Mouse (Mus musculus) left cerebral cortex, adult 18-20 months (tissue): ENCODE measurements around the gene Sema4c. TPM values are rescaled to one million over a fixed set of nuclear protein-coding genes. Genes with fewer than 3 reads are reported as not detected.
"Not testable (repeated sequence)": the region's sequence is repeated elsewhere in the genome, so short reads cannot be mapped to it uniquely, and the experiment has no call there.

Experiments
- DNase-seq, 2 experiments: peaks; one replicate each; pipeline ENCODE4 v3.0.0; 2021 to 2022; ENCODE audit warnings: low spot score in 2 of 2, mixed read lengths in 1 of 2
- total RNA-seq, 2 experiments: library from RNA; stranded (reverse); gene quantifications; 2 replicates each; pipeline ENCODE4 v1.2.3; 2021

Sema4c gene
- total RNA-seq, 2 experiments from 2014 or later = 20.5 to 21.0 TPM

GRCm38 (mm10) chr1:36536783-36537182 lies 21.4 kb downstream of the Sema4c start, which contains the start of gene Ankrd23:
TSS of gene Ankrd23 (minus strand) at chr1:36536883.
- DNase-seq = not testable (repeated sequence)

- no peak for DNase-seq
These were observed 21.8 kb downstream of the Sema4c start for GRCm38 (mm10) chr1:36536397-36536728.

- DNase-seq = no peak
These were observed 22.4 kb downstream of the Sema4c start for GRCm38 (mm10) chr1:36535477-36536396.

- no peak for DNase-seq
These were observed 23.5 kb downstream of the Sema4c start for GRCm38 (mm10) chr1:36534595-36535058.

GRCm38 (mm10) chr1:36533546-36533945 lies 24.6 kb downstream of the Sema4c start:
- no peak for DNase-seq

- DNase-seq = no peak
These were observed 26.7 kb downstream of the Sema4c start for GRCm38 (mm10) chr1:36531461-36531860.

- DNase-seq = no peak
These were observed 27.2 kb downstream of the Sema4c start for GRCm38 (mm10) chr1:36530962-36531361.

- no peak for DNase-seq
These were observed 27.7 kb downstream of the Sema4c start for GRCm38 (mm10) chr1:36530485-36530884.

GRCm38 (mm10) chr1:36529875-36530274 lies 28.3 kb downstream of the Sema4c start:
- no peak for DNase-seq

- no peak for DNase-seq
These were observed 28.9 kb downstream of the Sema4c start for GRCm38 (mm10) chr1:36529274-36529673.

GRCm38 (mm10) chr1:36528351-36528750 lies 29.8 kb downstream of the Sema4c start:
- DNase-seq = no peak

GRCm38 (mm10) chr1:36526903-36527302 lies 31.2 kb downstream of the Sema4c start:
- no peak for DNase-seq

- no peak for DNase-seq
These were observed 32.4 kb downstream of the Sema4c start for GRCm38 (mm10) chr1:36525774-36526173.

GRCm38 (mm10) chr1:36524058-36524457 lies 34.1 kb downstream of the Sema4c start:
- no peak for DNase-seq

- DNase-seq = no peak
These were observed 34.7 kb downstream of the Sema4c start for GRCm38 (mm10) chr1:36523332-36524013.

- no peak for DNase-seq
These were observed 35.9 kb downstream of the Sema4c start for GRCm38 (mm10) chr1:36522210-36522609.

- DNase-seq = no peak
These were observed 38.5 kb downstream of the Sema4c start for GRCm38 (mm10) chr1:36519626-36520025.

GRCm38 (mm10) chr1:36518259-36518658 lies 39.9 kb downstream of the Sema4c start:
- no peak for DNase-seq

- no peak for DNase-seq
These were observed 44.4 kb downstream of the Sema4c start for GRCm38 (mm10) chr1:36513718-36514117.

GRCm38 (mm10) chr1:36513310-36513709 lies 44.8 kb downstream of the Sema4c start:
- DNase-seq = no peak

GRCm38 (mm10) chr1:36512966-36513280 lies 45.2 kb downstream of the Sema4c start:
- no peak for DNase-seq
